Mouse (Mus musculus) ovary, postnatal 10 days (tissue): Measurements from ENCODE around the gene Tnfsf11.

ENCODE experiments used
- DNase-seq: peaks from one replicate; pipeline ENCODE4 v3.0.0; 2022; ENCODE audit warnings: low spot score

The Tnfsf11 gene

DNA sequence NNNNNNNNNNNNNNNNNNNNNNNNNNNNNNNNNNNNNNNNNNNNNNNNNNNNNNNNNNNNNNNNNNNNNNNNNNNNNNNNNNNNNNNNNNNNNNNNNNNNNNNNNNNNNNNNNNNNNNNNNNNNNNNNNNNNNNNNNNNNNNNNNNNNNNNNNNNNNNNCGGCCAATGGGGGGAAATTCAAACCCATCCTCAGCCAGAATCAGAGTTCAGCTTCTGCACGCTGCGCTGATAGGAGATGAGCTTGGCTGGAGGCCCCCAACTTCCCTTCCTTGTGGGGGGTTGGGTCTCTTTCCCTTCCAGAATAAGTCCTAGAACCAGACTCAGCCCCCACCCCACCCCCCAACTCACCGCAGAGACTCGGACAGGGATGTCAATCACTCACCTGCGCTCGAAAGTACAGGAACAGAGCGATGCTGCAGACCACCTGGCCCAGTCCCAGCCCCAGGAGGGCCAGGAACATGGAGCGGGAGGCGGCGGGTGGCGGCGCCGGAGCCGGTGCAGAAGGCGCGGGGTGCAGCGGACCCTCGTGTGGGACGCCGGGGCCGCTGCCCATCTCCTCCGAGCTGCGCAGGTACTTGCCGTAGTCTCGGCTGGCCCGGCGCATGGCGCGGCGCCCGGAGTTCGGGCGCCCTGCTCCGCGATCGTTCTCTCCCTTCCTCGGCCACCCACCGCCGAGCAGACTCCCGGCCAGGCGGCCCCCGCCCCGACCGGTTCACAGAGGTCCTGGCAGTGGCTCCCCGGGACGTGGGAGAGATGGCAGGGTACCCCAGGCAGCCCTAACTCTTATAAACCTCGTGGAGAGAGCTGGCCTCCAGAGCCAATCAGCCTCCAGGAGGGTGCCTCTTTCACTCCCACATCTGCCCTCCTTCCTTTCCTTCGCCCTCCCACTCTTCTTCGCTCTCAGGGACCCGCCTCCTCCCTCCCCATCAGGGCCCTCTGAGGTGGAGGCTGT, at the start of gene Tnfsf11:
Gene Tnfsf11, minus strand, starts transcription at position 758 of the 952 bp plus-strand sequence.
- no peak for DNase-seq

- no peak for DNase-seq
These were observed 48.9 kb upstream of the Tnfsf11 start for GRCm38 (mm10) chr14:78356764-78357163.

DNA sequence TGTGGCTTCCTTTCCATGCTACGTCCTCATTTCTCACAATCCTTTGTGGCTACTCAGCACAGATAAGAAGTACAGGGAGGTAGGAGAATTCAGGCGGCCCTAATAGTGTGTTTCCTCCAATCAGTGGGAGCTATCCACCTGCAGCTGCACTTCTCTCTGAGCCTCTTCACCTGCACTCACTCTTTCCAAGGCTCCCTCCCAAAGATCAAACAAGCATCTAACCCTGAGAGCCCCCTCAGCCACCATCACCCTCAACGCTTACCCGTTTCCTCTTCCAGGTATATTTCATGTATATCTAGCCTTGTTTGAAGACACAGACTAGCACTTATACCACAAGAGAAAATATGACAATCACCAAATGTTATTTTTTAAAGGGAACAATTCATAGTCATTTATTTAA, 47.5 kb upstream of the Tnfsf11 start:
- DNase-seq: no peak

DNA sequence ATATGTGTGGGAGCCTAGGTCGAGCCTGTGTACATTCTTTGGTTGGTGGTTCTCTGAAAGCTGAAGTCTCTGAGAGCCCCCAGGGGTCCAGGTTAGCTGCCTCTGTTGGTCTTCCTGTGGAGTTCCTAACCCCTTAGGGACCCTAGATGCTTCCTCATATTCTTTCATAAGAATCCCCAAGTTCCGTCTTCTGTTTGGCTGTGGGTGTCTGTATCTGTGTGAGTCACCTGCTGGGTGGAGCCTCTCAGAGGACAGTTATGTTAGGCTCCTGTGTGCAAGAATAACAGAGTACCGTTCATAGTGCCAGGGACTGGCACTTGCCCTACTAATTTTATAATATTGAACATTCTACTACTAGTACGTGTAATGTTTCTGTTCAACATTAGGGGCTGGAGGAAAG, 45.0 kb upstream of the Tnfsf11 start:
- no peak for DNase-seq

GRCm38 (mm10) chr14:78351544-78351943, 43.7 kb upstream of the Tnfsf11 start:
- DNase-seq: no peak

DNA sequence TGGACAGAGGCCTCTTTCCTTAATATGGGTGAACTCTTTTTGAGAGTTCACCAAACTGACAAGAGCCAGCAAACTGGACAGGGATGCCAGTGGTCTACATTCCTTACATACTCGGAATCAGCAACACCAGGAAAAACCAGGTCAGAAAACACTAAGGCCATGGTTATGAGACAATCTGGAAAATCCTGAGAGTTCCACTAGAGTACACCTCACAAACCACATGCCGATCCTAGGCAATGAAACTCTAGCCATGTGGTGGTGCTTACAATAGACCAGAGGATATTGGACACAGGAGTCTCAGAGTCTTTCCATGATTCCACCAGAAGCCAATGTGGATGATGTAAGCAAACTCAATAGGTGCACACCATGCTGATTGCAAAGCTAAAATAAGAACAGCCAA, 39.9 kb upstream of the Tnfsf11 start:
- no peak for DNase-seq

- DNase-seq: no peak
These were observed 35.2 kb upstream of the Tnfsf11 start for GRCm38 (mm10) chr14:78343007-78343406.

- no peak for DNase-seq
These were observed 34.3 kb upstream of the Tnfsf11 start for GRCm38 (mm10) chr14:78342146-78342545.

GRCm38 (mm10) chr14:78333341-78333740, 25.5 kb upstream of the Tnfsf11 start:
- DNase-seq: no peak

DNA sequence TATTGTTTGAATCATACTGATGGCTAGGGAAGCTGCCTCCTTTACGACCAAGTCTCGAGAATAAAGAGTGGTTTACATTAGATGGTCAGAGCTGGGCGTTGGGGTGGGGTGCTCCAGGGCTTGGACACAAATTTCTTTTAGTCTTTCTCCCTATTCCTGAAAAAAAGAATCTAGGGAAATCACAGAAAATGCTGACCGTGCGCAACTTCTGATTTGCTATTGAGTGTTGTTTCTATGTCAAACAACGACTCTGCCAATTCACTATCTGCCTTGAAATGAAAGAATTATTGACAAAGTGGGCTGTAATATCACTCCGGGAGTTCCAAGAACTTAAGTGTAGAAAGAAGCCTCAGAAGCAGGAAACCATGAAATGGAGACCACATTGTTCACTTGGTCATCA, 23.5 kb upstream of the Tnfsf11 start:
- DNase-seq: no peak

- DNase-seq: no peak
These were observed 22.9 kb upstream of the Tnfsf11 start for GRCm38 (mm10) chr14:78330576-78331300.

DNA sequence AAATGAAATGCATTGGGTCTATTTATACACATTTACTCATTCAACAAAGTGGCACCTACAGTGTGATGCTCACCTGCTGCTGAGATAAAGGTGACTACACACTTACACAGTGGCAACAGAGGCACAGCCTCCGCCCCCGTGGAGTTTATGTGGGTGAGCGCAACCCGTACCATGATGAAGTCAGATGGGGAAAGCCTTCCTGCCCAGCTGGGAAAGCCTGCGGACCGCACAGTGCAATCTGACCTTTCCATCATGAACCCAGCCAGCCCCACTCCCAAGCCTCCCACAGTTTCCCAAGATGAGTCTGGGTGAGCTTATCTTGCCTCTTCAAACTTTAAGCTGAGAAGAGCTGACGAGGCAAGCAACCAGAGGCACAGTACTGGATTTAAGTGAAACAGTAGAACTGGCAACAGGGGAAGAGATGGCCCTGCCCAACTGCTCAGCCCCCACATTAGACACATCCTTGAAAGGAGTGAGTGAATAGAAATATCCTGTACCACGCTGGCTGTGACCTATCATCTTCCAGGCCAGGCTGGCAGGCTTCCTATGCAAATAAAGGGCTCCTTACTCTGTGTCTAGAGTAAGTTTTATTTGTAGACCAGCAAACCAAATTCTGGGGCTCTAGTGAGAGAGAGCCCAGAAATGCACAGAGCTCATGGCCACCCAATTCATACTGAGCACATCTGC, 22.1 kb upstream of the Tnfsf11 start:
- no peak for DNase-seq

- DNase-seq: no peak
These were observed 15.5 kb upstream of the Tnfsf11 start for GRCm38 (mm10) chr14:78323356-78323755.

GRCm38 (mm10) chr14:78322916-78323315, 15.1 kb upstream of the Tnfsf11 start:
- no peak for DNase-seq

GRCm38 (mm10) chr14:78320248-78320647, 12.4 kb upstream of the Tnfsf11 start:
- DNase-seq: no peak

GRCm38 (mm10) chr14:78319580-78319979, 11.7 kb upstream of the Tnfsf11 start:
- no peak for DNase-seq

GRCm38 (mm10) chr14:78319000-78319399, 11.2 kb upstream of the Tnfsf11 start:
- no peak for DNase-seq

GRCm38 (mm10) chr14:78317623-78318022, 9.8 kb upstream of the Tnfsf11 start:
- no peak for DNase-seq

- no peak for DNase-seq
These were observed 6.9 kb downstream of the Tnfsf11 start for GRCm38 (mm10) chr14:78300914-78301313.

- DNase-seq: no peak
These were observed 15.2 kb downstream of the Tnfsf11 start for GRCm38 (mm10) chr14:78292687-78293086.

DNA sequence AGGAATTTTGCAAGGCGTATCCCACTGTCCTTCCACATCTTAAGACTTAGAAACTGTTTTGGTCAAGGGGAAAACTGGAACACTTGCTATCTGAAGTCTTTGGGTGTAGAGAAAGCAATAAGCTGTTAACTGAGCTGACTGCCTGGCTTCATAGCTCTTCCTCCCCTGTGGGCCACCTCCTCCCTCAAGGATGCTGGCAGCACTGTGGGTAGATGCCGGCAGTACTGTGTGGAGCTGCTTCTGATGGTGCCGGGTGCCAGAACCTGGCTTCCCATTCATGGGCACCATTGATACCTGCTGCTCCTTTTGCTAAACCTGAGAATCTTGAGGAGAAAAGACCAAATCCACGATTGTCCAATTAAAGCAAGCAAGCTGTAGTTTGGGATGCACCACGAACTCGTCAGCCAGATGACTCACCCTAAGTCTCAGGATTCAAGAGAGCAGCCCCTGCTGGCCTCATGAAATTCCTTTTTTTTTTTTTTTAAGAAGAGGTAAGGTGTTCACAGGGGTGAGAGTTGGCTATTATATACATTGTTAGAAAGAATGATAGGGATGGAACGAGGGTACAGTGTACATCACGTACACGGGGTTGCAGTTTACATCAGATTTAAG, 17.8 kb downstream of the Tnfsf11 start:
- no peak for DNase-seq

GRCm38 (mm10) chr14:78288903-78289302, 18.9 kb downstream of the Tnfsf11 start:
- no peak for DNase-seq
